Mouse (Mus musculus) hindbrain, embryonic 13.5 days (tissue): ENCODE results near the gene Babam2. TPM values are rescaled to one million over a fixed set of nuclear protein-coding genes. Genes with fewer than 3 reads are reported as not detected.

Experiments used
- ATAC-seq: fragments of 200-750 bp; cut with Nextera tagmentation; 2 replicates; pipeline ENCODE4 v1.8.0; 2017; ENCODE audit warnings: moderate TSS enrichment; ENCODE audit not compliant: low FRiP score
- H3K27ac ChIP-seq: fragments of 300-500 bp; sonication (generic); 2 replicates; pipeline ENCODE4 v1.5.1; 2015; ENCODE audit warnings: inconsistent platforms, mild to moderate bottlenecking, moderate library complexity
- H3K27me3 ChIP-seq: fragments of 300-500 bp; sonication (generic); 2 replicates; pipeline ENCODE4 v1.6.1; 2015; ENCODE audit warnings: mild to moderate bottlenecking, inconsistent platforms
- H3K36me3 ChIP-seq: fragments of 300-500 bp; sonication (generic); 2 replicates; pipeline ENCODE4 v1.6.1; 2015; ENCODE audit warnings: mild to moderate bottlenecking, inconsistent platforms
- H3K4me1 ChIP-seq: fragments of 300-500 bp; sonication (generic); replicated peaks from 2 replicates; pipeline ENCODE4 v1.6.1; 2015; ENCODE audit warnings: inconsistent platforms
- H3K4me2 ChIP-seq: fragments of 300-500 bp; sonication (generic); 2 replicates; pipeline ENCODE4 v1.6.1; 2015; ENCODE audit warnings: inconsistent platforms, mild to moderate bottlenecking, moderate library complexity
- H3K4me3 ChIP-seq: fragments of 300-500 bp; sonication (generic); 2 replicates; pipeline ENCODE4 v1.5.1; 2015; ENCODE audit warnings: mild to moderate bottlenecking, inconsistent platforms
- H3K9ac ChIP-seq: fragments of 300-500 bp; sonication (generic); 2 replicates; pipeline ENCODE4 v1.6.1; 2015; ENCODE audit warnings: mild to moderate bottlenecking, inconsistent platforms
- H3K9me3 ChIP-seq: fragments of 300-500 bp; sonication (generic); 2 replicates; pipeline ENCODE4 v1.6.1; 2016; ENCODE audit warnings: inconsistent platforms
- WGBS: fragments of 180-500 bp; shearing (Covaris S2); methylation state at CpG from one replicate; pipeline ENCODE4 v1.1.7; 2015; 5-methylcytosine and 5-hydroxymethylcytosine counted together
- polyA plus RNA-seq: library from polyadenylated mRNA; unstranded; fragments of >200 nt; fragmentation: Nextera tagmentation; extraction: Ambion mirVana; gene quantifications from 2 replicates; pipeline ENCODE4 v1.2.1, GENCODE M21; 2015

The Babam2 gene
- polyA plus RNA-seq, 1 experiment from 2014 or later, result 58.4 TPM

DNA sequence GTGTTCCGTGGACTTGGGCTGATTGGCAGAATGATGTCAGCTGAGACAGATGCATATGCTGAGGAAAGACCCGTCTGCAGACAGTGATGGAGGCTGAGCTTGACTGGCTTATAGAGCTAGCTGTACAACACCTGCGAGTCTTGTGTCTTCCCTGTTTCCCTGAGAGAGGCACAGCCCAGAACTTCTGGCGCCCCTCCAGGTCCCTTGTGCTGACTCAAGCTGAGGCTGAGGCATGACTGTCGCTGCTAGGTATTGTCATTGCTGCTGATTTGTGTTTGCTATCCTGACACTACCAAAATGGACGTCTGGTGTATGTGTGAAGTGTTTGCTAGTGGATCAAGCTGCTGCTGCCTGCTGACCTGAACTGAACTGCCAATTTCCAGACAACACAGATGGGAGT, 27.0 kb downstream of the Babam2 start:
- H3K27ac ChIP-seq, result no peak overlapping the region
- no peaks in the 10 kb centered on the region for H3K36me3 ChIP-seq
- no peaks in the 10 kb centered on the region for H3K27me3 ChIP-seq
- H3K4me2 ChIP-seq, result no peak overlapping the region
- no peak overlapping the region for H3K9ac ChIP-seq
- no peaks in the 10 kb centered on the region for H3K9me3 ChIP-seq
- no peak for ATAC-seq
- H3K4me3 ChIP-seq, result no peak overlapping the region
- 86% methylated on average over 6 of the region's 6 CpGs for WGBS
- H3K4me1 ChIP-seq, result no peaks in the 10 kb centered on the region

DNA sequence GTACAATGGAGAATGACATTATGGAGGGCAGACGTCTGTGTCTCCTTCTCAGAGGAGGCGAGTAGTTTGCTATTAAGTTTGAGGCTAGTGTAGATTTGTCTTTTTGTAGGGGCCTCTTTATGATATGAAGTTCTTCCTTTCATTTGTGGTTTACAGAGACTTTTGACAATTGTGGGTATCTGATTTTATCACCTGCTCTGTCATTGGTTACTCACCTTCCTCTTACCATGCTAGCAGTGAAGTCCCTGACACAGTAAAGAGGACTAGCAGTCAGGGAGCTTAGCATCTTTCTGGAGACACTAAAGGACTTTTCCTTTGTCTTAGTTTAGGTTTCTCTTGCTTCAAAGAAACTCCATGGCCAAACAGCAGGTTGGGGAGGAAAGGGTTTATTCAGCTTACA, 28.4 kb downstream of the Babam2 start:
- Histone ChIP-seq H3K36me3 (no peaks in the 10 kb centered on the region), H3K9ac (no peak overlapping the region), H3K27me3 (no peaks in the 10 kb centered on the region), H3K4me1 (no peaks in the 10 kb centered on the region), H3K4me2 (no peak overlapping the region), H3K9me3 (no peaks in the 10 kb centered on the region), H3K27ac (no peak overlapping the region), H3K4me3 (no peak overlapping the region)
- 88% methylated on average over 2 of the region's 2 CpGs for WGBS
- ATAC-seq, result no peak

DNA sequence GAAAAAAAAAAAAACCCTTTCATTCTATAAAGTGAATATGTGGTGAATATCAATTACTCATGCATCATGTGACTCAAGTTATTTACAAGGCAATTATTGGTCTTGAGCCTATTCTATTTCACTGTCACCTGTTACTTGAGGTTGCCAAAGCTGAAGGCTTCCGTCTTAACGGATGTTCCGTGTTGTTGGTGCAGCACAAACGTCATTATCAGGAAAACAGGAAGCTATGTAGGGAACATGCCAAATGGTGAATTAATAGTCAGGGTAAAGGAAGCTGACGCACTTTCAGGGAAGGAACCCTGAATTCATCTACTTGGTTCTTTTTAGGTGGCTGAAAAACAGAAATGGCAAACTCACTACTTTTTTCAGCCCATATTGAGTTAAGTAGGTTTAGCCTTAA, 30.0 kb downstream of the Babam2 start:
- Histone ChIP-seq H3K36me3 (no peaks in the 10 kb centered on the region), H3K9me3 (no peaks in the 10 kb centered on the region), H3K4me2 (no peak overlapping the region), H3K9ac (no peak overlapping the region), H3K27ac (no peak overlapping the region), H3K4me3 (no peak overlapping the region), H3K4me1 (no peaks in the 10 kb centered on the region), H3K27me3 (no peaks in the 10 kb centered on the region)
- 86% methylated on average over 5 of the region's 5 CpGs for WGBS
- ATAC-seq, result no peak

DNA sequence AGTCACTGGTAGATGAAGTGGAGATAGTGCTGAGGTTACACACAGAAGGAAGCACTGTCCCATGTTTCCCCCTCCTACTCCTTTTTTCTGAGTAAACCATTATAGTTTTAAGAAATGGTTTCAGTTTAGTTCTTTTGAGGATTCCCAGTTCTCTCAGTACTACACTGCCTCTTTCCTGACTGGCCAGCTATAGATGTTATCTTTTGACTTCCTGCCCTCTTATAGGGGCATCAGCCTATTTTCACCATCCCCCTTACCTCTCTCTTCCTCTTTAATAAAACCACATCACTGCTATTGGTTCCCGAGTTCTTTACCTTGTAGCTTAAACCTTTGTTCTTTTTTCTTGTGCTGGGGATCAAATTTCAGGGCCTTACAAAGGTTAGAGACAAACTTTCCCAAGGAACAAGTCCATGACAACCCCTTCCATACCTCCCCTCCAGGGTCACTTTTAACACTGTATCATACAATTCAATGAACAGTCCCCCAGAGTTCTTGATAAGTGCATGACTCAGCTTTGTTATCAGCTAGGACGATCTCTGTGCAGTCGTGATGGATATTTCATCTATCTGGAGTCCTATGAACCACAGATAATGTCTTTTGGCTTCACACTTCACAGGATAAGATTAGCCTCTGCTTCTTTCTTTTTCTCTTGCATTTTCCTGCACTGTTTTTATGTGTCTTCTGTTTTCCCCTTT, 35.3 kb downstream of the Babam2 start:
- Histone ChIP-seq H3K36me3 (no peaks in the 10 kb centered on the region), H3K27me3 (no peaks in the 10 kb centered on the region), H3K9ac (no peak overlapping the region), H3K4me3 (no peak overlapping the region), H3K9me3 (no peaks in the 10 kb centered on the region), H3K4me1 (no peaks in the 10 kb centered on the region), H3K4me2 (no peak overlapping the region), H3K27ac (no peak overlapping the region)
- 57% methylated on average over 3 of the region's 3 CpGs for WGBS
- no peak for ATAC-seq

DNA sequence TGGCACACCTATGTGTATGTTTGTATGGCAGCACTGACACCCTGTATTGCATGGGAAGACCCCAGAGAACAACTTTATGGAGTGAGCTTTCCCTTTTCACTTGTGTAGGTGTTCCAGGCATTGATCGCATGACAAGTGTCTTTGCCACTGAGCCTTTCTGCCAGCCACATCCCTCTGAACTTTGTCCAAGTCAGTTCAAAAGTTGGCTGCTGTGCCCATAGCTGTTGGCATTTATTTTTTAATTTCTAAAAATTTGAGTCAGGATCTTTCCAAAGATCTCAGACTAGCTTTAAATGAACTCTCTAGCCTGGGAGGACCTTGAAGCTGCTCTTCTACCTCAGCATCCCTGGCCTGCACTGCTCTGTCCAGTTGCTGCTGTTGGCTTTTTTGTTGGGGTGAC, 44.4 kb downstream of the Babam2 start:
- Histone ChIP-seq H3K4me2 (no peak overlapping the region), H3K36me3 (no peaks in the 10 kb centered on the region), H3K9me3 (no peaks in the 10 kb centered on the region), H3K9ac (no peak overlapping the region), H3K27me3 (no peaks in the 10 kb centered on the region), H3K4me3 (no peak overlapping the region), H3K27ac (no peak overlapping the region), H3K4me1 (no peaks in the 10 kb centered on the region)
- no peak for ATAC-seq
- 100% methylated on average over 1 of the region's 1 CpGs for WGBS

DNA sequence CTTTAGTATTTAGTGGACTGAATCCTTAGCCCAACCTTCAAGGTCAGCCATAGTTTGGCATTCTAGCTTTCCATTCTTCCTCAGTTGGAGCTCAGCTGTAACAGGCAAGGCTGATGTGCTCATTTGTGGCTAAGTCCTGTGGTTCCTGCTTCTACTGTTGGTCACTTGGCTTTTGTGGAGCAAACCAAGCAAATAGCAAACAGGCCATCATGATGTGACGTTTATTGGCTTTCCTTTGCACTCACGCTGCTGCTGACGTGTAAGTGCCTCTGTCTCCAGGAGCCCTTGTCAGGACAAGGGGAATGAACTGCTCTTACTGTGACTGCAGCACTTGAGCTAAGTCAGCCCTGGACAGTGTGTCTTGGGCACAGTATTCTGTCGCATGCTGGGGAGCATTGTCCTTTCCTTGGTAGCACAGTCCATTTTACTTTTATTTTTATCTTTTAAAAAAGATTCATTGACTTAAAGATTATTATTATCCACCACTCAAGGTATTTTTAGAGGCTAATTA, 45.1 kb downstream of the Babam2 start:
- H3K4me3 ChIP-seq, result no peak overlapping the region
- ATAC-seq, result no peak
- H3K4me1 ChIP-seq, result no peaks in the 10 kb centered on the region
- no peaks in the 10 kb centered on the region for H3K36me3 ChIP-seq
- WGBS, result 64% methylated on average over 4 of the region's 4 CpGs
- H3K27me3 ChIP-seq, result no peaks in the 10 kb centered on the region
- no peak overlapping the region for H3K27ac ChIP-seq
- H3K9me3 ChIP-seq, result no peaks in the 10 kb centered on the region
- no peak overlapping the region for H3K9ac ChIP-seq
- H3K4me2 ChIP-seq, result no peak overlapping the region

DNA sequence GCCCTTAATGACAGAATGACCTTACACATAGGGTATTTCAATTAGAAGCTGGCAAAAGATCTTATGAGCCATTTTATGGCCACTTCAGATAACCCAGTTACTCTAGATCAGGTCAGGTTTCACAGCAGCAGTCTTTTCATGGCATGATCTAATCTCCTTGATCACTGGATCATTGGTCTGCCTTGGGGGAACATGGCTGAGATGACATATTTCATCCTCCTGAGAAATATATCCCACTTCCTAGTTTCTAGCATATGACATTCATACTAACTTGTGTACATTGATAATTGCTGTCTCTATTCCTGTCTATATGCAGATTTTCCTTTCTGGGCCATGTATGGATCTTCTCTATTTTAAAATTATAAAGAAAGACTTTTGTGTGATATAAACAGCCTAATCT, 51.9 kb downstream of the Babam2 start:
- H3K9me3 ChIP-seq, result no peaks in the 10 kb centered on the region
- H3K4me1 ChIP-seq, result no peaks in the 10 kb centered on the region
- no peak overlapping the region for H3K4me2 ChIP-seq
- H3K27ac ChIP-seq, result no peak overlapping the region
- H3K9ac ChIP-seq, result no peak overlapping the region
- no peak overlapping the region for H3K4me3 ChIP-seq
- no peak for ATAC-seq
- H3K27me3 ChIP-seq, result no peaks in the 10 kb centered on the region
- no peaks in the 10 kb centered on the region for H3K36me3 ChIP-seq

DNA sequence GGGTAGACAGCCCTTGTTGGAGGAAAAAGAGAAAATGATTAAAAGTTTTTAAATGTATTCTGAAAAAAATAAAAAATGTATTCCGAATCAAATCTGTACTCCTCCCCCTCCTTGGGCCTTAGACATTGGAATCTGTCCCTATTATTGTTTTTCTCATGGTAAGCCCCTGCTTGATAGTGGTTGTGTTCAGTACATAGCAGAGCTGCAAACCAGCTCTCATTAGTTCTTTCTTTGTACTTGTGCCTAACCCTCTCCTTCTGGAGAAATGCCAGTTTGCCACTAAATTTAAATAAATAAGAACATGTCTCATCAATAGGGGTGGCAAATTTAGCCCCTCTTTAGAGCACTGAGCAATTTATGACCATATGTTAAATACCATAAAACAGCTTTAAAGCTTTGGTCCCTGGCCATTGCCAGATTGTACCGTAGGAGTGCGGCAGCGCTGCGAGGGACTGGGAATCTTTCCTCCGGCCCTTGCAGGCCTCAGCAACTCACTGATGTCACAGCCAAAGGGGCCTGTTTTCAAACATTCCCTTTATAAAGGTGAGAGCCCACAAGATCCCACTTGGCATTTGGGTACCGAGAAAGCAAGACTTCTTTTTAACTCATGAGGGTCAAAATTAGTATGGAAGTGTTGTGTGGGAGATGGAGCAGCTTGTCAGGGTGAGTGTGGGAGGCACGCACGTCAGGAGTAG, 52.9 kb downstream of the Babam2 start:
- H3K4me1 ChIP-seq, result no peaks in the 10 kb centered on the region
- H3K9me3 ChIP-seq, result no peaks in the 10 kb centered on the region
- H3K4me2 ChIP-seq, result no peak overlapping the region
- H3K27me3 ChIP-seq, result no peaks in the 10 kb centered on the region
- H3K36me3 ChIP-seq, result no peaks in the 10 kb centered on the region
- ATAC-seq, result no peak
- H3K27ac ChIP-seq, result no peak overlapping the region
- H3K4me3 ChIP-seq, result no peak overlapping the region
- no peak overlapping the region for H3K9ac ChIP-seq
- 92% methylated on average over 9 of the region's 9 CpGs for WGBS

DNA sequence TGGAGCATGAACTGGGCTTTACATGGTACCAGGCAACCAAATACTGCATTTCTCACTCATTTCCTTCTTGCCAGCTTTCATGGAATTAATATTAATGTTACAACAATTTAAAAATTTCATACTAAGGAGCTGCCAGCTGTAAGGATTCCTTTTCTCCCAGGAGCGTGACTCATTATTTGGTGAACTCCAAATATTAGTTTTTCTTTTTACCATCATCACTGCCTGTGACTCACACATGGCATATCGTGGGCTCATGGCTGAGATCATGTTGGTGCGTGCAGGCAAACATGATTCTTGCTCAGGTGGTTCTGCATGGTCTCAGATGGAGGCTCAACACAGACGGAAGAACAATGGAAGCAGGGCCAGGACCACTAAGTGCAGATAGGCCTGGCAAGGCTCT, 53.5 kb downstream of the Babam2 start:
- Histone ChIP-seq H3K9ac (no peak overlapping the region), H3K9me3 (no peaks in the 10 kb centered on the region), H3K4me1 (no peaks in the 10 kb centered on the region), H3K4me2 (no peak overlapping the region), H3K36me3 (no peaks in the 10 kb centered on the region), H3K27me3 (no peaks in the 10 kb centered on the region), H3K4me3 (no peak overlapping the region), H3K27ac (no peak overlapping the region)
- no peak for ATAC-seq
- 91% methylated on average over 4 of the region's 4 CpGs for WGBS

DNA sequence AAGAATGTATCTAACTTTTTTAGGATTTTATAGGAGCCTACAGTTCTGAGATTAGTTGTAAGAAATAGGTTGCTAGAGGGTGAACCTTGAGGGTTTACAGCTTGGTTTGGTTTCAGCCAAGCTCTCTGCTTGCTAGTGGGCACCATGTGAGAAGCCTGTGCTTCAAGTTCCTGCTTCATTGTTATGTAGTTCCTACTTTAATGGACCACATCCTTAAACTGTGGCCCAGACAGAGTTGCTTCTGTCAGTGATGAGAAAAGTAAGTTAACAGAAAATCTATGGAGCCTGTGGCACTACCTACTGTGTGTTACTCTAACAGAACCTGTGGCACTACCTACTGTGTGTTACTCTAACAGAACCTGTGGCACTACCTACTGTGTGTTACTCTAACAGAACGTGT, 57.1 kb downstream of the Babam2 start:
- Histone ChIP-seq H3K27me3 (no peaks in the 10 kb centered on the region), H3K9ac (no peak overlapping the region), H3K36me3 (no peaks in the 10 kb centered on the region), H3K4me1 (no peaks in the 10 kb centered on the region), H3K27ac (no peak overlapping the region), H3K9me3 (no peaks in the 10 kb centered on the region), H3K4me2 (no peak overlapping the region), H3K4me3 (no peak overlapping the region)
- 88% methylated on average over 1 of the region's 1 CpGs for WGBS
- no peak for ATAC-seq

DNA sequence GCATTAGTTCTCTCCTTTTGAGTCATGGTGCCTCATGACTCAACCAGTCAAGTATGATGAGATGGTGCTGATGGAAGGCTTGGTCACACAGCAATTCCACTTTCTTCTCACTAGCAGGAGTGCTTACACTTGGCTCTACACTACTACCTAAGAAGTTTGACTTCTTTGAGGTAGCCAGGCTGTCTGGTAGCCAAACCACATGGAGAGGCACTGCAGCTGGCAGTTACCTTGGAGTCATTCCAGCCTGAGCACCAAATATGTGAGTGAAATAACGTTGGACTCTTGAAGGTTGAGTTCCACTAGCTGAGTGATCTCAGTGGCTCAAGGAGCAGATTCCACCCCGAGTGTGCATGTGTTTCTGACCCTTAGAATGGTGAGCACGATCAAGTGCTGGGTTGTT, 57.8 kb downstream of the Babam2 start:
- Histone ChIP-seq H3K4me1 (no peaks in the 10 kb centered on the region), H3K4me3 (no peak overlapping the region), H3K27ac (no peak overlapping the region), H3K27me3 (no peaks in the 10 kb centered on the region), H3K36me3 (no peaks in the 10 kb centered on the region), H3K9ac (no peak overlapping the region), H3K9me3 (no peaks in the 10 kb centered on the region), H3K4me2 (no peak overlapping the region)
- 87% methylated on average over 3 of the region's 3 CpGs for WGBS
- no peak for ATAC-seq

DNA sequence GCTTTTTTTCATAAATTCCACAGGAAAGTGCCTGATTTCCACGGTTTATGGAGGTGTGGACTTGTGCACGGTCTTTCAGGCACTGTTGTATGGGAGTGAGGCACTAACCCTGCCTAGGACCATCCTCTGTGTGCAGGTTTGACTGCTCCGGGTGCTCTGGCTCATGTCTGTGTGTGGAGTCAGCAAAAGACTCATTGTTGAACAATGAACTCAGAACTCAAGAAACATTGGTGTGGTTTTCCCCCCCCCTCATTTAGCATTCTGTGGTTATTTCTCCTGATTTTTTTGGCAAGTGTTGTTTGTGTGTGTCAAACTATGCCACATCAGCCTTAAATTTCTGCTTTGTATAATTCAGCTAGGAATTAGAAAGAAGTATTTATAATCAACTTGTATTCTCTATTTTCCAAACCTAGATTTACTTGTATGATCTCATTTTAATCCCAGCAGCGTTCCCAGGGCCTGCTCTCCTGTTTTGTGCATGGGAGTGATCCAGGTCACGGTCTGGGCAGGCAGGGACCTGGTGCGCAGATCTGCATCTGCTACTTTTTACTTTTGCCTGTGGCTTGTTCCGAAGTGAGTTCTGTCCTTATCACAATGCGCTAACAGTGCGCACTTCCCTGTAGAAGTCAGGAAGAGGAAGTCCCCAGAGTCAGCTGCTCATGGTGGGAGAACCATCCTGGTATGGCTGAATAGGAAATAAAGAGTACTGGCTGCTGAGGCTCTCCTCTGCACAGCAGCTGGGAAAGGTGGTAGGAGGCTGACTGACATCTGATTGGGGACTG, 61.0 kb downstream of the Babam2 start:
- Histone ChIP-seq H3K4me1 (no peaks in the 10 kb centered on the region), H3K9ac (no peak overlapping the region), H3K36me3 (no peaks in the 10 kb centered on the region), H3K27me3 (no peaks in the 10 kb centered on the region), H3K9me3 (no peaks in the 10 kb centered on the region), H3K27ac (no peak overlapping the region), H3K4me3 (no peak overlapping the region), H3K4me2 (no peak overlapping the region)
- 88% methylated on average over 9 of the region's 9 CpGs for WGBS
- ATAC-seq, result no peak
